Mouse (Mus musculus): ENCODE measurements around the gene Pstpip1. TPM values are rescaled to one million over a fixed set of nuclear protein-coding genes. Genes with fewer than 3 reads are reported as not detected.

Pstpip1 gene
- total RNA-seq, 2 experiments from 2014 or later: 2.3 to 2.8 TPM

DNA sequence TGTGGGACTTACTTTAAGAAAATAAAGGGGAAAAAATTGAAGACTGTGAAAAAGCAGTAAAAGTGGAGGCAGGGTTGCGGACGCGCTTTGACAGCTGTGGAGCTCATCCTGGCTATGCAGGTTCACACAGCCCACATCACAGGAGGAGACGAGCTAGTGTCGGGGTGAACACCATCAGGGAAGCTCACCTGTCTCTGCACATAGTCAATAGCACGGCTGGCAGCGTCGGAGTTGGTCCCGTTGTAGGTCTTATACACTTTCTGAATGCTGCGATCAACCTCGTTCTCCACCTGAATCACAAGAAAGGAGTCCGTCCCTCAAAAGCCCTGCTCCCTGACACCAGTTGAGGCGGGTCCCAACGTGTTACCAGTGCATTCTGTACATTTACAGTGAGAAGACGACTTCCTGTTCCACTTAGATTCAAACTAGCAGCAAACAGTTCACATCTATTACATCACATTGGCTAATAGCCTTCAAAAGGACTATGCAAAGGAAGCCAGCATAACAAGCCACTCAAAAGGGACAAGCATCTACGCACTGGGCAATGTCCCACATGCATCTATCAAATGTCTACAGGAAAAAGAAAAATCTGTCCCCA lies 56.7 kb downstream of the Pstpip1 start:
- DNase-seq (ENCODE audit: low spot score in 2 of 2): no peak

- DNase-seq (ENCODE audit: low spot score in 2 of 2): peak; percentile 35 to 46
Measured at GRCm38 (mm10) chr9:56151745-56152481, 62.2 kb downstream of the Pstpip1 start.

DNA sequence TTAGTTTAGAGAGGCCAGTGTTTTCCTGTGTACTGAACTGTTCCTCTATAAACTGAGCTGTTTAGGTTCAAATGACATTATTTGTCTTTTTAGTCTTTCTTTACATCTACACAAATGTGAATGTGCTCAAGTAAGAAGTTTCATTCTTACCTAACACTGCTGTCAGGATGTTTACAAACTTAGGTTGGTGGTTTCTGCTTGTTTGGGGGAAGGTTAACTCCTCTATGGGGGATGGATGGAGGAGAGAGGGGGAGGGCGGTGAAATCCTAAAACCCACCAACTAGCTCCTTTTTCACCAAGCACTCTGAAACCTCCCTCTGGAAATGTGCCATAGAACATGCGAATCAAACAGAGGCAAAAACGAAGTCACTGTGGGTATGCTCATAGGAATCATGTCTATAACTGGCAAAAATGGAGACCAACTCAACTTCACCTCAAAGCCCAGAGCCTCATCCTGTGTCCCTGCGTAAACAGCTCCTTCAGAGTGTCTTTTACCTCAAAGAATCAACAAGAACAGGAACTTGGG lies 62.8 kb downstream of the Pstpip1 start:
- no peak for DNase-seq (ENCODE audit: low spot score in 2 of 2)

DNA sequence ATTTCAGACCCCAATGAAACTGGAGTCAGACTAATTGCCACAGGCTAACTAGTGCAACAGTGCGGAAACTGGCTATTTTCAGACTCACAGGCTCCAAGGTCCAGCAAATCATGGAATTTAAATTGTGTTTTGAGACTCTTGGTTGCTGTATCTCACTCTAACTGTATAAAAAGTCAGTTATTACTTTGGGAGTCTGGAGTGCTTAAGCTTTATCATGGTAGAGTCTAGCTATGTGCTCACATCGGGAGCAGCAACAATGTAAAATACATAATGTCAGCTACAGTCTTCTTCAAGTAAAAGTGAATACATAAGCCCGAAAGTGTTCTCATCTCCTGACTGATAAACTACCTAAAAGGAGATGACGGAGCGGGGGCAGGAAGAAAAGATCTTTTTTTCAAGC lies 64.8 kb downstream of the Pstpip1 start:
- no peak for DNase-seq (ENCODE audit: low spot score in 2 of 2)

GRCm38 (mm10) chr9:56158077-56158476 lies 68.3 kb downstream of the Pstpip1 start:
- DNase-seq (ENCODE audit: low spot score in 2 of 2): no peak

- peak in 1 of 2 experiments; percentile 16 for DNase-seq (ENCODE audit: low spot score in 2 of 2)
Measured at GRCm38 (mm10) chr9:56159456-56159855, 69.7 kb downstream of the Pstpip1 start.

DNA sequence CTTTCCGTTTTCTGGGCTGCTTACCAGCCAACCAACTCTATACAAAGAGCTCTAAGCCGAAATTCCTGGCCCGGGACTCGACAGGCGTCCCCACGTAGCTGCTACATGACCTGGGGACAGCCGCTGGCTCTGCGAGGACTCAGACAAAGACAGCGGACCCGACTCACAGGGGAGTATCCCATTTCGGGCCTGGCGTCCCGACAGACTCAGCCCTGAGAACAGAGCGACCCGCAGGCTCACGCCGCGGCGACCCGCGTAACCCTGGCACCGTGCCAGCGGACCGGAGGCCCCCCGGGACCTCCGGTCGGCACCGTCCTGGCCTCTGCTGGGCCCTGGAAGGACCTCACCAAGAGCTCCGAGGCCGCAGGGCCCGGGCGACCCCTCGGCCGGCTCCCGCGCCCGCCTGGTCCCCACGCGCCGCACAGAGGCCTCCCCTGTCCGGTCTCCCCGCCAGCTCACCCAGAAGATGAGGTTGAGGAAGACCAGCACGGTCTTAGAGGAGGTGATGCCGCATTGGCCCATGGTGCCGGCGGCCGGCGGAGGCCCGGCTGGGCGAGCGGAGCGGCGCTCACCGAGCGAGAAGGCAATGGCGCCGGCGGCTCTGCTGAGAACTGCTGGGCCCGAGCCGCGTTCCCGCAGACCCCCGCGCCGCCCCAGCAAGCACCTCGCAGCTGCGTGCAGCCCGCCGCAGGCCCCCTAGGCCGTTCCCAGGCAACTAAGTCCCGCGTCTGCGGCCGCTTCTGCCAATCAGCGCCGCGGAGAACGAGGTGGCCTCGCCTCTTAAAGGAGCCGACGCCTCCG lies 70.8 kb downstream of the Pstpip1 start:
- DNase-seq (ENCODE audit: low spot score in 2 of 2): peak; percentile 90 to 94

- no peak for DNase-seq (ENCODE audit: low spot score in 2 of 2)
Measured at GRCm38 (mm10) chr9:56165377-56165776, 75.6 kb downstream of the Pstpip1 start, which contains the start of gene Tspan3. Tspan3 (minus strand) TSS chr9:56165477.

GRCm38 (mm10) chr9:56166161-56166560 lies 76.4 kb downstream of the Pstpip1 start:
- DNase-seq (ENCODE audit: low spot score in 2 of 2): no peak

- DNase-seq (ENCODE audit: low spot score in 2 of 2): no peak
Measured at GRCm38 (mm10) chr9:56167690-56168089, 77.9 kb downstream of the Pstpip1 start.

DNA sequence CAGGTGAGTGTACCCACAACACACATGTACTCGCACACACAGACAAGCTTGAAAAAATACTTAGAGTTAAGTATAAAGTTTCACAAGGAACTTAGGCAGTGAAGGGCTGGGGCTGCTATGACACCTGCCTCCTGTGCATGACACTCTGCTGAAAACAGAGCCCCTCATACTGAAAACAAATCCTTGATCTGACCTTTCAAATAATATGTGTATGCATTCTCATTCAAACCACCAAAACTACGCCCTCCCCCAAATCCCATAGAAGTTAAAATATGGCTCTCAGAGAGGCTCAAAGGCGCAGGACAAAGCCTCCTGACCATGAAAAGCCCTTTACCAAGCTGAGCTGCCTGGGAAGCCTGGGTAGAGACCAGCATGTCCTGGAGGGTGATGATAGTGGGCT lies 85.6 kb downstream of the Pstpip1 start:
- DNase-seq (ENCODE audit: low spot score in 2 of 2): no peak

DNA sequence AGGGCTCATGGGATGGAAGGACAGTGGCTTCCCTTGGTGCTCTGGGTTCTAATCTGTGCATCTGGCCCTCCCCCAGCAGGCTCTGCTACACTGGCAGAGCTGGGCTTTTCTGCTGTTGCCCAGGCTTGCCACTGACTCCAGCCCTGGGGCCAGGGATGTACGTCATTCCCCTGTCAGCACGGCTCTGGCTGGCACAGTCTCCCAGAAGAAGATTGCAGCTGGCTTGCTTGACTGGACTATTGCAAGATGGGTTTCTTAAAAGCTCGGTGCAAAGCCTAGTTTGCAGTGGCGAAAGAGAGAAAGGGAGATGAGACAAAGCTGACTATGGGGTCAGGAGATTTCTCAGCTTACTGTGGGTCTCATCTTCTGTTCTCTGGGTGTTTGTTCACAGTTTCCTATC lies 87.6 kb downstream of the Pstpip1 start:
- DNase-seq (ENCODE audit: low spot score in 2 of 2): no peak

Other genes starting within 250 kb of the Pstpip1 start
- 10 to 100 TPM; 35.1 to 35.5 TPM for gene Scaper, start 151.8 kb upstream of the Pstpip1 start, total RNA-seq (2021)
- not detected for gene 4930563M21Rik, start 79.4 kb upstream of the Pstpip1 start, total RNA-seq (2021)
- 100 to 1,000 TPM in 1 of 2 experiments, 10 to 100 TPM in 1; 99.8 to 108 TPM for gene Rcn2, start 48.1 kb upstream of the Pstpip1 start, total RNA-seq (2021)
- gene Tspan3, start 75.5 kb downstream of the Pstpip1 start, total RNA-seq (2021): 100 to 1,000 TPM; 347 to 373 TPM